Mouse (Mus musculus): Measurements from ENCODE around the gene Lrrc20. TPM values are rescaled to one million over a fixed set of nuclear protein-coding genes. Genes with fewer than 3 reads are reported as not detected.

The Lrrc20 gene
- 1 to 10 TPM; 8.4 to 9.2 TPM for total RNA-seq (2023)

GRCm38 (mm10) chr10:61475594-61476439, at the start of gene Lrrc20:
Gene Lrrc20, plus strand, starts transcription at chr10:61475801.

GRCm38 (mm10) chr10:61452645-61453044, 23.0 kb upstream of the Lrrc20 start, which contains the start of gene Eif4ebp2:
Gene Eif4ebp2, minus strand, starts transcription at chr10:61452661.

Other genes starting within 250 kb of the Lrrc20 start
- gene Adamts14, start 202.4 kb upstream of the Lrrc20 start, total RNA-seq (2023): 1 to 10 TPM; 2.5 to 2.8 TPM
- gene Prf1, start 178.0 kb upstream of the Lrrc20 start, total RNA-seq (2023): 10 to 100 TPM; 41.6 to 48.4 TPM
- gene Pald1, start 92.3 kb upstream of the Lrrc20 start, total RNA-seq (2023): under 1 TPM; 0.20 to 0.53 TPM
- not detected for gene Nodal, start 57.8 kb upstream of the Lrrc20 start, total RNA-seq (2023)
- gene Eif4ebp2, start 23.1 kb upstream of the Lrrc20 start, total RNA-seq (2023): 100 to 1,000 TPM; 202 to 206 TPM
- not detected for gene Npffr1, start 119.7 kb downstream of the Lrrc20 start, total RNA-seq (2023)
- 10 to 100 TPM; 29.6 to 35.3 TPM for gene Ppa1, start 172.8 kb downstream of the Lrrc20 start, total RNA-seq (2023)
- 100 to 1,000 TPM; 176 to 182 TPM for gene Sar1a, start 204.5 kb downstream of the Lrrc20 start, total RNA-seq (2023)
- 10 to 100 TPM; 30.1 to 30.8 TPM for gene Tysnd1, start 219.7 kb downstream of the Lrrc20 start, total RNA-seq (2023)
- gene Aifm2, start 239.5 kb downstream of the Lrrc20 start, total RNA-seq (2023): 1 to 10 TPM; 2.3 to 4.7 TPM